Comparison of ENCODE assay signal across 23 mouse cellular contexts in the genomic region with DNA sequence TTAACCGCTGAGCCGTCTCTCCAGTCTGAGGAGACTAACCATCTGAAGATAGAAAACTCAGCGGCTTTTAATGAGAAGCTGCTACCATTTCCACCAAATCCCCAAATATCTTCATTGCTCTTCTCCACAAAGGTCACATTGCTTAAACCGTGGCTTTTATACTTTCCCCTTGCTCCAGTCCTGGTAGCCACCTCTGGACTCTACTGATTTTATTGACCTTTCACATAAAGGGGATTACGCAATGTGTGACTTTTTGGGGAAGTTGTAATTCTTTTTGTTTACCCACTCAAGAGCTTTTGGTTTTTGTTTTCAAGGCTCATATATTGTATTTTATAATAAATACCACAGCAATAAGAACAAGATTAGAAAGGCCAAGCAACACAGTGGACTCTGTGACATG. TPM values are rescaled to one million over a fixed set of nuclear protein-coding genes. Genes with fewer than 3 reads are reported as not detected.
DNase-seq lines count a peak whose midpoint lies in the region; ATAC-seq and TF ChIP-seq lines count a peak whose summit lies in the region.
"Had no signal": no experiment of that assay in that cellular context is flagged by ENCODE, and none has a peak within 500 bp of the region (broad histone marks: within the 10 kb centered on the region; RNA-seq: fewer than 3 reads in every experiment).

No protein-coding gene starts in this region.

- TF ChIP-seq POLR2A in liver, adult 2 months (IDR thresholded peaks at IDR 0.05; ENCODE audit: extremely low read depth, insufficient read depth, low read length): no peak

- H3K4me3 ChIP-seq in liver, adult 2 months (ENCODE audit: insufficient read depth, low read depth, low read length): no peak overlapping the region; the same call in 1 of the 2 replicates
- no peak overlapping the region for H3K4me3 ChIP-seq in liver, embryonic 11.5 days (ENCODE audit: low read depth, low read length)
- H3K4me3 ChIP-seq in liver, postnatal 0 days (ENCODE audit: low read depth, low read length): no peak overlapping the region
- H3K4me3 ChIP-seq in liver, embryonic 12.5 days: no peak overlapping the region
- no peak overlapping the region for H3K4me3 ChIP-seq in stomach, postnatal 0 days (ENCODE audit: low read depth, low read length)
- H3K4me3 ChIP-seq: embryonic facial prominence, embryonic 10.5 days; embryonic facial prominence, embryonic 12.5 days; forebrain, embryonic 13.5 days; forebrain, embryonic 15.5 days had no signal

- no peaks in the 10 kb centered on the region for H3K9me3 ChIP-seq in liver, embryonic 11.5 days (ENCODE audit: control insufficient read depth, low read length)
- no peaks in the 10 kb centered on the region for H3K9me3 ChIP-seq in liver, postnatal 0 days (ENCODE audit: low read length)
- H3K9me3 ChIP-seq in liver, embryonic 12.5 days (replicated peaks): no peaks in the 10 kb centered on the region
- H3K9me3 ChIP-seq in stomach, postnatal 0 days (ENCODE audit: control insufficient read depth, low read length): no peaks in the 10 kb centered on the region
- H3K9me3 ChIP-seq: embryonic facial prominence, embryonic 10.5 days; embryonic facial prominence, embryonic 12.5 days; forebrain, embryonic 13.5 days; forebrain, embryonic 15.5 days had no signal

- H3K27ac ChIP-seq in liver, adult 2 months (replicated peaks; ENCODE audit: insufficient read depth, low read depth, low read length): peak overlapping the region; percentile 77
- H3K27ac ChIP-seq in liver, embryonic 11.5 days (ENCODE audit: low read depth, low read length): no peak overlapping the region
- H3K27ac ChIP-seq in liver, postnatal 0 days (ENCODE audit: low read depth): peak overlapping the region; percentile 88
- H3K27ac ChIP-seq in liver, embryonic 12.5 days: no peak overlapping the region
- H3K27ac ChIP-seq in stomach, postnatal 0 days (replicated peaks): no peak overlapping the region
- H3K27ac ChIP-seq: embryonic facial prominence, embryonic 10.5 days; embryonic facial prominence, embryonic 12.5 days; forebrain, embryonic 13.5 days; forebrain, embryonic 15.5 days had no signal

- H3K27me3 ChIP-seq in liver, adult 2 months (ENCODE audit: control insufficient read depth, insufficient read depth, low read length): no peaks in the 10 kb centered on the region
- no peaks in the 10 kb centered on the region for H3K27me3 ChIP-seq in liver, embryonic 11.5 days (replicated peaks; ENCODE audit: control insufficient read depth, insufficient read depth, low read length)
- H3K27me3 ChIP-seq in liver, postnatal 0 days (ENCODE audit: insufficient read depth, low read length): no peaks in the 10 kb centered on the region
- H3K27me3 ChIP-seq in liver, embryonic 12.5 days (replicated peaks): no peaks in the 10 kb centered on the region
- H3K27me3 ChIP-seq in stomach, postnatal 0 days (ENCODE audit: control insufficient read depth, insufficient read depth, low read length): no peaks in the 10 kb centered on the region
- H3K27me3 ChIP-seq: embryonic facial prominence, embryonic 12.5 days; forebrain, embryonic 13.5 days; forebrain, embryonic 15.5 days had no signal

- peaks cover 9% of the 10 kb centered on the region; the same call in 1 of the 2 replicates for H3K79me2 ChIP-seq in liver, adult 2 months (ENCODE audit: control insufficient read depth, insufficient read depth, low read length)

- no peak for TF ChIP-seq CTCF in liver, adult 2 months (IDR thresholded peaks at IDR 0.05; ENCODE audit: low read depth, low read length)
- TF ChIP-seq CTCF in liver, postnatal 0 days (IDR thresholded peaks at IDR 0.05; ENCODE audit: low read depth): no peak
- no peak for TF ChIP-seq CTCF in stomach, postnatal 0 days (IDR thresholded peaks at IDR 0.05; ENCODE audit: low read depth)

- H3K4me1 ChIP-seq in liver, adult 2 months (ENCODE audit: control insufficient read depth, insufficient read depth, low read length): peaks cover 11% of the 10 kb centered on the region
- no peaks in the 10 kb centered on the region for H3K4me1 ChIP-seq in liver, embryonic 11.5 days (replicated peaks; ENCODE audit: control insufficient read depth, insufficient read depth, low read length)
- 0 out of 2 replicates have a peak, but pooled peaks cover 3% of the 10 kb centered on the region for H3K4me1 ChIP-seq in liver, postnatal 0 days (ENCODE audit: insufficient read depth)
- H3K4me1 ChIP-seq in liver, embryonic 12.5 days: no peaks in the 10 kb centered on the region
- H3K4me1 ChIP-seq in stomach, postnatal 0 days (replicated peaks; ENCODE audit: control insufficient read depth, insufficient read depth): no peaks in the 10 kb centered on the region
- H3K4me1 ChIP-seq: embryonic facial prominence, embryonic 10.5 days; embryonic facial prominence, embryonic 12.5 days; forebrain, embryonic 13.5 days; forebrain, embryonic 15.5 days had no signal

- DNase-seq in liver, adult 2 months (ENCODE audit: extremely low read depth, low read depth, low spot score): peak; percentile 98
- DNase-seq in liver, embryonic 11.5 days (ENCODE audit: low spot score): no peak
- DNase-seq in liver, postnatal 0 days: no peak
- DNase-seq in stomach, postnatal 0 days (ENCODE audit: low spot score): no peak
- DNase-seq: adrenal gland, adult 2 months; adrenal gland, postnatal 10 days; adrenal gland, postnatal 25 days; cerebellum, adult 11-12 months; cerebellum, adult 2 months; cerebellum, adult 9-10 months; cerebellum, postnatal 10 days; cerebellum, postnatal 25 days; forebrain, postnatal 0 days had no signal

- TF ChIP-seq EP300 in liver, postnatal 0 days (IDR thresholded peaks at IDR 0.05; ENCODE audit: low read depth): peak; percentile 73
- TF ChIP-seq EP300 in stomach, postnatal 0 days (optimal IDR thresholded peaks at IDR 0.05): no peak

- no peak for ATAC-seq in liver, embryonic 11.5 days (replicated peaks; ENCODE audit: low FRiP score)
- peak; percentile 68 for ATAC-seq in liver, postnatal 0 days
- no peak for ATAC-seq in liver, embryonic 12.5 days
- no peak for ATAC-seq in stomach, postnatal 0 days (ENCODE audit: low FRiP score, low TSS enrichment)
- ATAC-seq: forebrain, embryonic 13.5 days; forebrain, embryonic 15.5 days; forebrain, postnatal 0 days had no signal

- H3K36me3 ChIP-seq in liver, adult 2 months (ENCODE audit: control insufficient read depth, insufficient read depth, low read length): peaks cover 5% of the 10 kb centered on the region
- no peaks in the 10 kb centered on the region for H3K36me3 ChIP-seq in liver, embryonic 11.5 days (ENCODE audit: control insufficient read depth, insufficient read depth, low read length)
- no peaks in the 10 kb centered on the region for H3K36me3 ChIP-seq in liver, postnatal 0 days (replicated peaks; ENCODE audit: insufficient read depth, low read length)
- H3K36me3 ChIP-seq in liver, embryonic 12.5 days: peaks cover 4% of the 10 kb centered on the region
- no peaks in the 10 kb centered on the region for H3K36me3 ChIP-seq in stomach, postnatal 0 days (ENCODE audit: control insufficient read depth, insufficient read depth, low read length)
- H3K36me3 ChIP-seq: embryonic facial prominence, embryonic 10.5 days; embryonic facial prominence, embryonic 12.5 days; forebrain, embryonic 15.5 days had no signal

- 41% methylated on average over 5 of the region's 5 CpGs for WGBS in liver, adult 2 months
- WGBS in liver, embryonic 11.5 days: 89% methylated on average over 5 of the region's 5 CpGs
- WGBS in liver, postnatal 0 days (ENCODE audit: insufficient replicate concordance): 77% methylated on average over 5 of the region's 5 CpGs
- 87% methylated on average over 5 of the region's 5 CpGs for WGBS in liver, embryonic 12.5 days (ENCODE audit: insufficient replicate concordance)
- 90% methylated on average over 5 of the region's 5 CpGs for WGBS in stomach, postnatal 0 days

- no peak overlapping the region for H3K4me2 ChIP-seq in liver, embryonic 11.5 days
- H3K4me2 ChIP-seq in liver, postnatal 0 days (ENCODE audit: low read depth, low read length): no peak overlapping the region
- H3K4me2 ChIP-seq in liver, embryonic 12.5 days: no peak overlapping the region
- H3K4me2 ChIP-seq in stomach, postnatal 0 days (replicated peaks; ENCODE audit: low read depth): no peak overlapping the region
- H3K4me2 ChIP-seq: embryonic facial prominence, embryonic 12.5 days; forebrain, embryonic 13.5 days; forebrain, embryonic 15.5 days had no signal

- H3K9ac ChIP-seq in liver, adult 2 months (ENCODE audit: low read depth, low read length): peak overlapping the region; percentile 35; the same call in 1 of the 2 replicates
- no peak overlapping the region for H3K9ac ChIP-seq in liver, embryonic 11.5 days (ENCODE audit: low read depth, low read length)
- H3K9ac ChIP-seq in liver, postnatal 0 days (replicated peaks): no peak overlapping the region
- H3K9ac ChIP-seq in liver, embryonic 12.5 days: no peak overlapping the region
- no peak overlapping the region for H3K9ac ChIP-seq in stomach, postnatal 0 days (ENCODE audit: low read length)
- H3K9ac ChIP-seq: embryonic facial prominence, embryonic 12.5 days; forebrain, embryonic 13.5 days; forebrain, embryonic 15.5 days; forebrain, postnatal 0 days had no signal

RNA-seq across cellular contexts. Expression of a gene that starts 4.8 kb away (rescaled TPM):
- total RNA-seq in liver, adult 2 months (2014; rRNA removed): 14.5 and 19.8 TPM in 2 replicates
- polyA plus RNA-seq in liver, adult 2 months (2012; rRNA removed): 57.5 and 61.0 TPM in 2 replicates
- 11.1 and 12.5 TPM in 2 replicates for polyA plus RNA-seq in liver, embryonic 11.5 days (2014; fragmentation: Nextera tagmentation; extraction: Ambion mirVana)
- polyA plus RNA-seq in liver, postnatal 0 days (2015; fragmentation: Nextera tagmentation; extraction: Ambion mirVana): 11.6 and 14.6 TPM in 2 replicates
- 6.7 and 8.1 TPM in 2 replicates for polyA plus RNA-seq in liver, embryonic 12.5 days (2016; fragmentation: Nextera tagmentation; extraction: Ambion mirVana)
- polyA plus RNA-seq in stomach, postnatal 0 days (2015; fragmentation: Nextera tagmentation; extraction: Ambion mirVana): 0.11 TPM in 1 of 2 replicates, not detected in the other
- total RNA-seq: forebrain, postnatal 0 days; MEL had no signal
- polyA plus RNA-seq: C2C12; embryonic facial prominence, embryonic 12.5 days; forebrain, embryonic 11.5 days; forebrain, embryonic 13.5 days; forebrain, embryonic 15.5 days; forebrain, postnatal 0 days had no signal

RNA-seq across cellular contexts. Expression of a gene that starts 33.5 kb away (rescaled TPM):
- total RNA-seq in liver, adult 2 months (2014; rRNA removed): 0.37 and 0.47 TPM in 2 replicates
- 0.12 and 0.51 TPM in 2 replicates for polyA plus RNA-seq in liver, adult 2 months (2012; rRNA removed)
- 7.2 and 8.8 TPM in 2 replicates for polyA plus RNA-seq in liver, embryonic 11.5 days (2014; fragmentation: Nextera tagmentation; extraction: Ambion mirVana)
- polyA plus RNA-seq in liver, postnatal 0 days (2015; fragmentation: Nextera tagmentation; extraction: Ambion mirVana): 235 and 247 TPM in 2 replicates
- 17.0 and 18.7 TPM in 2 replicates for polyA plus RNA-seq in liver, embryonic 12.5 days (2016; fragmentation: Nextera tagmentation; extraction: Ambion mirVana)
- polyA plus RNA-seq in stomach, postnatal 0 days (2015; fragmentation: Nextera tagmentation; extraction: Ambion mirVana): 76.3 and 95.6 TPM in 2 replicates
- total RNA-seq: ES-E14, MEL had no signal
- polyA plus RNA-seq: adrenal gland, adult 2 months; C2C12; cortical plate, adult 2 months; embryonic facial prominence, embryonic 10.5 days; forebrain, embryonic 13.5 days had no signal

RNA-seq across cellular contexts. Expression of a gene that starts 34.2 kb away (rescaled TPM):
- 0.46 TPM in 1 of 2 replicates, not detected in the other for total RNA-seq in liver, adult 2 months (2014; rRNA removed)
- polyA plus RNA-seq in liver, adult 2 months (2012; rRNA removed): not detected in 2 replicates
- 0.14 and 0.60 TPM in 2 replicates for polyA plus RNA-seq in liver, embryonic 11.5 days (2014; fragmentation: Nextera tagmentation; extraction: Ambion mirVana)
- 0.13 and 0.38 TPM in 2 replicates for polyA plus RNA-seq in liver, postnatal 0 days (2015; fragmentation: Nextera tagmentation; extraction: Ambion mirVana)
- 0.12 and 0.26 TPM in 2 replicates for polyA plus RNA-seq in liver, embryonic 12.5 days (2016; fragmentation: Nextera tagmentation; extraction: Ambion mirVana)
- polyA plus RNA-seq in stomach, postnatal 0 days (2015; fragmentation: Nextera tagmentation; extraction: Ambion mirVana): 0.07 and 0.08 TPM in 2 replicates
- total RNA-seq: MEL had no signal

RNA-seq across cellular contexts. Expression of a gene that starts 39.6 kb away (rescaled TPM):
- total RNA-seq in liver, adult 2 months (2014; rRNA removed): not detected in 2 replicates
- not detected in 2 replicates for polyA plus RNA-seq in liver, adult 2 months (2012; rRNA removed)
- not detected in 2 replicates for polyA plus RNA-seq in liver, embryonic 11.5 days (2014; fragmentation: Nextera tagmentation; extraction: Ambion mirVana)
- not detected in 2 replicates for polyA plus RNA-seq in liver, postnatal 0 days (2015; fragmentation: Nextera tagmentation; extraction: Ambion mirVana)
- not detected in 2 replicates for polyA plus RNA-seq in liver, embryonic 12.5 days (2016; fragmentation: Nextera tagmentation; extraction: Ambion mirVana)
- 0.07 TPM in 1 of 2 replicates, not detected in the other for polyA plus RNA-seq in stomach, postnatal 0 days (2015; fragmentation: Nextera tagmentation; extraction: Ambion mirVana)
- total RNA-seq: adrenal gland, adult 2 months; adrenal gland, postnatal 10 days; adrenal gland, postnatal 25 days; forebrain, postnatal 0 days; MEL had no signal
- polyA plus RNA-seq: adrenal gland, adult 2 months; C2C12; embryonic facial prominence, embryonic 10.5 days; embryonic facial prominence, embryonic 12.5 days; forebrain, embryonic 11.5 days; forebrain, embryonic 13.5 days; forebrain, embryonic 15.5 days had no signal

Comparison
In these comparisons a context has a peak if more than half of its experiments do, and no peak if none do; other contexts are left out.
1. H3K27ac ChIP-seq: peak in liver, adult 2 months (single experiment) and liver, postnatal 0 days (single experiment); none in liver, embryonic 11.5 days (single experiment), liver, embryonic 12.5 days (single experiment) and stomach, postnatal 0 days (single experiment).